20 mouse cellular contexts compared by ENCODE assay signal in genomic region chr8:82964537-82964936, GRCm38 (mm10).
DNase-seq lines count a peak whose midpoint lies in the region; ATAC-seq and TF ChIP-seq lines count a peak whose summit lies in the region.
"Had no signal": no experiment of that assay in that cellular context is flagged by ENCODE, and none has a peak within 500 bp of the region (broad histone marks: within the 10 kb centered on the region; RNA-seq: fewer than 3 reads in every experiment).

No protein-coding gene starts in this region.

- 0 out of 2 replicates have a peak, but pooled peaks cover 4% of the 10 kb centered on the region for H3K4me1 ChIP-seq in forebrain, postnatal 0 days (ENCODE audit: insufficient read depth)

- H3K9ac ChIP-seq in forebrain, postnatal 0 days, result no peak overlapping the region
- H3K9ac ChIP-seq: embryonic facial prominence, embryonic 12.5 days; forebrain, embryonic 15.5 days; hindbrain, embryonic 13.5 days had no signal

- no peak for TF ChIP-seq CTCF in gastrocnemius, adult 2 months (IDR thresholded peaks at IDR 0.05)
- TF ChIP-seq CTCF in forebrain, postnatal 0 days (IDR thresholded peaks at IDR 0.05; ENCODE audit: low read depth), result no peak

- no peaks in the 10 kb centered on the region for H3K9me3 ChIP-seq in forebrain, postnatal 0 days (ENCODE audit: low read length)
- H3K9me3 ChIP-seq: embryonic facial prominence, embryonic 12.5 days; forebrain, embryonic 15.5 days; heart, embryonic 10.5 days; hindbrain, embryonic 13.5 days had no signal

- peak overlapping the region; percentile 95 for H3K27ac ChIP-seq in gastrocnemius, adult 2 months
- H3K27ac ChIP-seq in macrophage, result 0 out of 2 replicates have a peak overlapping the region, but pooled peaks have one; percentile 8
- no peak overlapping the region for H3K27ac ChIP-seq in forebrain, postnatal 0 days (ENCODE audit: low read depth, low read length)
- H3K27ac ChIP-seq: embryonic facial prominence, embryonic 12.5 days; forebrain, embryonic 15.5 days; heart, embryonic 10.5 days; hindbrain, embryonic 13.5 days; hindbrain, postnatal 0 days had no signal

- H3K79me2 ChIP-seq in macrophage (ENCODE audit: inconsistent target), result no peaks in the 10 kb centered on the region; the same call in 1 of the 2 replicates

- intact Hi-C loops in gastrocnemius, adult 2 months (cut with DNase I), result no loop called here

- no peaks in the 10 kb centered on the region for H3K27me3 ChIP-seq in forebrain, postnatal 0 days (ENCODE audit: insufficient read depth, low read length)
- H3K27me3 ChIP-seq: embryonic facial prominence, embryonic 12.5 days; forebrain, embryonic 15.5 days; hindbrain, embryonic 13.5 days had no signal

- H3K36me3 ChIP-seq in macrophage (ENCODE audit: inconsistent target), result no peaks in the 10 kb centered on the region
- H3K36me3 ChIP-seq in forebrain, postnatal 0 days (ENCODE audit: insufficient read depth), result no peaks in the 10 kb centered on the region
- H3K36me3 ChIP-seq: embryonic facial prominence, embryonic 12.5 days; forebrain, embryonic 15.5 days; heart, embryonic 10.5 days; hindbrain, embryonic 13.5 days had no signal

- H3K4me2 ChIP-seq in forebrain, postnatal 0 days (ENCODE audit: low read depth), result no peak overlapping the region
- H3K4me2 ChIP-seq: embryonic facial prominence, embryonic 12.5 days; forebrain, embryonic 15.5 days; hindbrain, embryonic 13.5 days had no signal

- DNase-seq in gastrocnemius, adult 2 months, result no peak
- DNase-seq in gastrocnemius, postnatal 4 days (ENCODE audit: low spot score in 2 of 2), result no peak
- DNase-seq in brain, adult 2 months (ENCODE audit: low read depth, low spot score), result peak; percentile 47
- no peak for DNase-seq in ovary, adult 18-20 months (ENCODE audit: low spot score)
- DNase-seq in forebrain, postnatal 0 days, result no peak
- DNase-seq: adrenal gland, adult 8-10 months; adrenal gland, postnatal 36 days; cerebellum, adult 11 months; cerebellum, adult 8-10 months; cerebellum, postnatal 14 days; gastrocnemius, postnatal 14 days; heart, postnatal 10 days; heart, postnatal 4 days had no signal

- WGBS in macrophage (ENCODE audit: missing documents), result 55% methylated on average over 2 of the region's 2 CpGs
- WGBS in forebrain, postnatal 0 days, result 79% methylated on average over 2 of the region's 2 CpGs

- H3K4me3 ChIP-seq in gastrocnemius, adult 2 months, result no peak overlapping the region
- H3K4me3 ChIP-seq in macrophage (ENCODE audit: inconsistent target), result no peak overlapping the region
- no peak overlapping the region for H3K4me3 ChIP-seq in forebrain, postnatal 0 days (ENCODE audit: low read depth, low read length)
- H3K4me3 ChIP-seq: embryonic facial prominence, embryonic 12.5 days; forebrain, embryonic 15.5 days; heart, embryonic 10.5 days; hindbrain, embryonic 13.5 days had no signal

- ATAC-seq in forebrain, postnatal 0 days, result no peak
- ATAC-seq: forebrain, embryonic 15.5 days; hindbrain, postnatal 0 days; intestine, embryonic 16.5 days had no signal
